Mouse (Mus musculus) limb, embryonic 12.5 days (tissue): ENCODE data around the gene Zfp771. TPM values are rescaled to one million over a fixed set of nuclear protein-coding genes. Genes with fewer than 3 reads are reported as not detected.
A peak's percentile ranks its signal among the peaks of the same experiment; 100 is the strongest.

ENCODE experiments used
- ATAC-seq: fragments of 200-750 bp; cut with Nextera tagmentation; 2 replicates; pipeline ENCODE4 v1.8.0; 2017; ENCODE audit warnings: low read depth, moderate TSS enrichment; ENCODE audit not compliant: insufficient number of reproducible peaks, insufficient read depth, low FRiP score, low TSS enrichment
- H3K27ac ChIP-seq: fragments of 300-500 bp; sonication (generic); 2 replicates; pipeline ENCODE4 v1.5.1; 2016; ENCODE audit warnings: mild to moderate bottlenecking, moderate library complexity
- H3K27me3 ChIP-seq: fragments of 300-500 bp; sonication (generic); 2 replicates; pipeline ENCODE4 v1.6.1; 2016; ENCODE audit warnings: mild to moderate bottlenecking, moderate library complexity
- H3K36me3 ChIP-seq: fragments of 300-500 bp; sonication (generic); 2 replicates; pipeline ENCODE4 v1.6.1; 2016; ENCODE audit warnings: mild to moderate bottlenecking, moderate library complexity
- H3K4me1 ChIP-seq: fragments of 300-500 bp; sonication (generic); replicated peaks from 2 replicates; pipeline ENCODE4 v1.6.1; 2016
- H3K4me2 ChIP-seq: fragments of 300-500 bp; sonication (generic); 2 replicates; pipeline ENCODE4 v1.6.1; 2016; ENCODE audit warnings: mild to moderate bottlenecking, moderate library complexity
- H3K4me3 ChIP-seq: fragments of 300-500 bp; sonication (generic); replicated peaks from 2 replicates; pipeline ENCODE4 v1.5.1; 2016; ENCODE audit warnings: mild to moderate bottlenecking
- H3K9ac ChIP-seq: fragments of 300-500 bp; sonication (generic); replicated peaks from 2 replicates; pipeline ENCODE4 v1.6.1; 2016; ENCODE audit warnings: mild to moderate bottlenecking, moderate library complexity
- H3K9me3 ChIP-seq: fragments of 300-500 bp; sonication (generic); 2 replicates; pipeline ENCODE4 v1.6.1; 2016; ENCODE audit warnings: mild to moderate bottlenecking, moderate library complexity
- WGBS: fragments of 180-500 bp; shearing (Covaris S2); methylation state at CpG from one replicate; pipeline ENCODE4 v1.1.7; 2016; 5-methylcytosine and 5-hydroxymethylcytosine counted together
- polyA plus RNA-seq: library from polyadenylated mRNA; unstranded; fragments of >200 nt; fragmentation: Nextera tagmentation; extraction: Ambion mirVana; gene quantifications from 2 replicates; pipeline ENCODE4 v1.2.1, GENCODE M21; 2016

The Zfp771 gene
- polyA plus RNA-seq, 1 experiment from 2014 or later: 84.1 TPM

DNA sequence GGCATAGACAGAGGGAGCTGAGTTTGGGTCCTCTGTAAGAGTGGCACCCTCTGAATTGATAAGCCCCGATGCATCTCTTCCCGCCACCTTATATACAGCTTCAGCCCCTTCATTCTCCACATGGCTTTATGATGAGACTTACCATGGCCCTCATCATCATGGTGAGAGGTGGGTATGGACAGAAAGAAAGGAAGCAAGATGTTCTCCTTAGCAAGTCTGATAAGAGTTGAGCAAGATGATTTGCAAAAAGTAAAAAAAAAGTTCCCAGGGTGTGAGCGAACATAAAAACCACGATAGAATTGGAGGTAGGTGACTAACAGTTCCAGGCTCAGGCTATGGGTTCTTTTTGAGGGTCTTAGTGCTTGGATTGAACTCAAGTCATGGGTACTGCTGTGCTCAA, 25.4 kb upstream of the Zfp771 start:
- ATAC-seq: no peak
- Histone ChIP-seq H3K36me3 (peaks cover 4% of the 10 kb centered on the region; the same call in 1 of the 2 replicates), H3K9me3 (no peaks in the 10 kb centered on the region), H3K4me1 (peaks cover 20% of the 10 kb centered on the region), H3K27me3 (peaks cover 10% of the 10 kb centered on the region; the same call in 1 of the 2 replicates), H3K4me3 (no peak overlapping the region), H3K9ac (no peak overlapping the region), H3K4me2 (no peak overlapping the region), H3K27ac (no peak overlapping the region)
- 89% methylated on average over 4 of the region's 4 CpGs for WGBS

DNA sequence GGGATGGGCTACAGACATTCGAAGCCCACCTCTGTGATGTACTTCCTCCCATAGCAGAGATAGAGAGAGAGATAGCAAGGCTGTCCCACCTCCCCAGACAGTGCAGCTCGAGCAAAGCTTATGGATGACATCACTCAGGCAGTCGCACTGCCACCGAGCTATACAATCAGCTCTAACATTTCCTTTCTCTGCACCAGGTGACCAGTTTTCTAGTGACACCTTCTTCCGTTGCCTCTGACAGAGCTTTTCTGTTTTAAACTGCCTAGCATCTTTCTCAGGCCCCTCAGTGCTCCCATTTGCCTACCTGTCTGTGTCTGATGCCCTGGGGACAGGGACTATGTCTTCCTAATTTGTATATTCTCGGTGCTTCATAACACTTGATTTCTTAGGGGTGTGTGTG, 23.6 kb upstream of the Zfp771 start:
- H3K36me3 ChIP-seq: peaks cover 5% of the 10 kb centered on the region; the same call in 1 of the 2 replicates
- 86% methylated on average over 6 of the region's 6 CpGs for WGBS
- no peak for ATAC-seq

DNA sequence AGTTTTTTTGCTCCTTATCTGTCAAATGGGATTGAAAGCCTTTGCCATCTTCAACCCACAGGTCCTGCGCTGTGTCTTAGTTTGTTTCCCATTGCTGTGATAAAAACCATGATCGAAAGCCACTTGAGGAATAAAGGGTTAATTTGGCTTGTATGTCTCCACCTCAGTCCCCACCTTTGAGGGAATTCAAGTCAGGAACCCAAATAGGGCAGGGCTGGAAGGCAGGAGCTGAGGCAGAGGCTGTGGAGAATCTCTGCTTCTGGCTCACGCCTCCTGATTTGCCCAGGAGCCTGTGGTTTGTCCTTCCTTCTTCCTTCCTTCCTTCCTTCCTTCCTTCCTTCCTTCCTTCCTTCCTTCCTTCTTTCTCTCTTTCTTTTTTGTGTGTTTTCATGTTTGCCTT, 21.0 kb upstream of the Zfp771 start:
- 92% methylated on average over 3 of the region's 3 CpGs for WGBS
- H3K4me1 ChIP-seq: no peaks in the 10 kb centered on the region

More for the DNA sequence above, 23.6 kb upstream of the Zfp771 start:
- Histone ChIP-seq H3K4me3 (no peak overlapping the region), H3K4me1 (peaks cover 2% of the 10 kb centered on the region; the same call in 1 of the 2 replicates), H3K27ac (no peak overlapping the region), H3K9ac (no peak overlapping the region), H3K9me3 (no peaks in the 10 kb centered on the region), H3K27me3 (no peaks in the 10 kb centered on the region), H3K4me2 (no peak overlapping the region)

DNA sequence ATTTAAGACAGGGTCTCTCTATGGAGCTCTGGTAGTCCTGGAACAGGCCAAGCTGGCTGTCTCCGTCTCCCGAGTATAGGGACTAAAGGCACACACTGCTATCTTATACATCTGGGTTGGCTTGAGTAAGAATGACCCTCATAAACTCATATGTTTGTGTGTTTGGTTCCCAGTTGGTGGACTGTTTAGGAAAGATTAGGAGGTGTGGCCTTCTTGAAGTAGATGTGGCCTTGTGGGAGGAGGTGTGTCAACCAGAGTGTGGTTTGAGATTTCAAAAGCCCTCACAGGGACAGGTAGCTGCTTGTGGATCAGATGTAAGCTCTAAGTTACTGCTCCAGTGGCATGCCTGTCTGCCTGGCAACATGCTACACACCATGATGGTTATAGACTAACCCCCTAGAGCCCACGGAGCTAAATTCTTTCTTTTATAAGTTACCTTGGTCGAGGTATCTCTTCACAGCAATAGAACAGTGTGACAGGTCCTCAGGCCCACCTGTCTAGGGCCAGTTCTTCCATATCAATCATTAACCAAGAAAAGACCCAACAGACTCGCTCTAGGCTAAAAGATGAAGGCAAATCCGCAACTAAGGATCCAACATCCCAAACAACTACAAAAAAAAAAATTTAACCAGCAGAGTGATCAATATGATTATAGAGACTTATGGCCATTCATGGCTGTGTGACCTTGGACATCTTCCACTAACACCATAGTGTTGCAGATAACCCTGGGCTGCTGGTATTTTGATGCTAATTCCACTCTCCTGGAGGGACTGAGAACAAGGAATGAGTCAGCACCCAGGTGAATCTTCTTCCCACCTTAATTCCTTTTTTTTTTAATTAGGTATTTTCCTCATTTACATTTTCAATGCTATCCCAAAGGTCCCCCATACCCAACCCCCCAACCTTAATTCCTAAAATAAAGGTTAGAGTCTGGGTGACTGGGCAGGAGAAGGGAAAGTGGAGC, 20.3 kb upstream of the Zfp771 start:
- Histone ChIP-seq H3K27ac (no peak overlapping the region), H3K36me3 (peaks cover 13% of the 10 kb centered on the region; the same call in 1 of the 2 replicates), H3K9me3 (no peaks in the 10 kb centered on the region), H3K4me2 (no peak overlapping the region), H3K4me3 (no peak overlapping the region), H3K9ac (no peak overlapping the region), H3K4me1 (no peaks in the 10 kb centered on the region), H3K27me3 (no peaks in the 10 kb centered on the region)
- ATAC-seq: no peak
- WGBS: 84% methylated on average over 6 of the region's 6 CpGs

More for the DNA sequence above, 21.0 kb upstream of the Zfp771 start:
- Histone ChIP-seq H3K36me3 (peaks cover 9% of the 10 kb centered on the region; the same call in 1 of the 2 replicates), H3K9me3 (no peaks in the 10 kb centered on the region), H3K27me3 (no peaks in the 10 kb centered on the region), H3K4me2 (no peak overlapping the region), H3K9ac (no peak overlapping the region), H3K27ac (no peak overlapping the region), H3K4me3 (no peak overlapping the region)
- ATAC-seq: no peak

DNA sequence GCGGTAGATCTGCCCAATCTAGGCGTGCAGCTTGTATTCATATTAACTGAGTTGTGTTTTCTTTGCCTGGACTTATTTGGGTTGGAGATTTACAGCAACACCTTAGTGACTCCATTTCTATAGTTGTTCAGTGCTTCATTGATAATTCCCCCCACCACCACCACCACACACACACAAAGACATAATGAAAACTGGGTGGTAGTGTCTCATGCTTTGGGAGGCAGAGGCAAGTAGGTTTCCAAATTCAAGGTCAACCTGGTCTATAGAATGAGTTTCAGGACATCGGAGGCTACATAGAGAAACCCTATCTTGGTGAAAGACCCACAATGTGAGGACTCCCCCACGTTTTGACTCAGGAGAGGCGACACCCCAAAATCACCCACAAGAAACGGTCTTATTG, 19.5 kb upstream of the Zfp771 start:
- H3K9ac ChIP-seq: no peak overlapping the region
- no peaks in the 10 kb centered on the region for H3K9me3 ChIP-seq
- no peaks in the 10 kb centered on the region for H3K27me3 ChIP-seq
- H3K4me3 ChIP-seq: no peak overlapping the region
- H3K36me3 ChIP-seq: peaks cover 21% of the 10 kb centered on the region
- no peak overlapping the region for H3K27ac ChIP-seq
- ATAC-seq: no peak
- no peak overlapping the region for H3K4me2 ChIP-seq
- H3K4me1 ChIP-seq: no peaks in the 10 kb centered on the region
- WGBS: 89% methylated on average over 6 of the region's 6 CpGs

DNA sequence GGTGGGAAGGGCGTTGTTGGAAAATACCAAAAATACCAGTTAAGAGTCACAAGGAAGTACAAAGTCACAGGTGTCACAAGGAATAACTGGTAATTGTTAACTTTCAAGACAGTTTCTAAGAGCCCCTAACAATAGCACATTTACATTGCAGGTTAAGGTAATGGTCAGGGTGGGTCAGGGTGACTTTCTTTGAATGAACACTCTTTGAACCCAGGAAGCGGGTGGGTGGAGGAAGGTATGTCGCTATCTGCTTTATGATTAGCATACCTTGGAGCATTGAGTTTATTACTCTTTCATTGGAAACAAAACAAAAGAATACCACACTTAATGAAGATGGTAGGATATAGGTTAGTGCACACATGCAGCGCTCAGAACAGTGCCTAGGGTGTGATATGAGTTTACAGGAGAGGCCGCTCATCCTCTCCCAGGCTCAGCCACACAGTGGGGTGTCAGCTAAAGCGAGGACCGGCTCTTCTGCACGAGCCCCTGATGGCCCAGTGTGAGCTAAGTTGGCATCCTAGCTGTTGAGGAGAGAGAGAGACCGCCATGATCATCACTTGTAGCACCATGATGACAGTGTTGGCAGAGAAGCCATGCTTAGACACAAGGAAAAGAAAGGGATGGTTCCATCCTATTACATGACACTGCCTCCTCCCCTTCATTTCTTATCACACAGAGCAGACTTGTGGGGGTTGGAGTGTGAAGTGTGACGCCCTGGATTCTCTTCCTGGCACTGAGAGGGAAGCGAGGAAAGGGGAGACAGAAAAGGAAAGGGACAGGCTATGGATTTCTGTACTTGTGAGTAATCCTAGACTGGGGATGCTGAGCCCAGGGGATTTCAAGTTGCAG, 18.7 kb upstream of the Zfp771 start:
- Histone ChIP-seq H3K4me2 (no peak overlapping the region), H3K27me3 (no peaks in the 10 kb centered on the region), H3K9me3 (no peaks in the 10 kb centered on the region), H3K36me3 (peaks cover 28% of the 10 kb centered on the region), H3K4me3 (no peak overlapping the region), H3K4me1 (peaks cover 6% of the 10 kb centered on the region), H3K9ac (no peak overlapping the region), H3K27ac (no peak overlapping the region)
- WGBS: 83% methylated on average over 11 of the region's 11 CpGs
- ATAC-seq: no peak

DNA sequence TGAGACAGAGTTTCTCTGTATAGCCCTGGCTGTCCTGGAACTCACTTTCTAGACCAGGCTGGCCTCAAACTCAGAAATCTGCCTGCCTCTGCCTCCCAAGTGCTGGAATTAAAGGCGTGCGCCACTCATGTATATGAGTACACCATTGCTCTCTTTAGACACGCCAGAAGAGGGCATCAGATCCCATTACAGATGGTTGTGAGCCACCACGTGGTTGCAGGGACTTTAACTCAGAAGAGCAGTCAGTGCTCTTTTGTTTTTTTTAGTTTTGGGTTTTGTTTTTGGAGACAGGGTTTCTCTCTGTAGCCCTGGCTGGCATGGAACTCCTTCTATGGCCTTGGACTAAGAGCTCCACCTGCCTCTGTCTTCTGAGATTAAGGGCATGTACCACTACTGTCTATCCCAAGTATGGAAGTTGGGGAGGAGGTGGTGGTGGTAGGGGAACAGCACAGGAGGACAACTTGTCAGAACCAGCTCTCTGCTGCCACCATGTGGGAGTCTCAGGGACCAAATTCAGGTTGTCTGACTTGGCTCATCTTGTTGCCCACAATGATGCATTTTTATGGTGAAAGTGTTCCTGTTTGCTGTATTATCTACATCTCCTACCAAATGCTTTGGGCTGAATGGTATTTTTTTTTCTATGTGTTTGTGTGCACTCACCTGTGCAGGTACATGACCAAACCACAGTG, 15.3 kb upstream of the Zfp771 start:
- 68% methylated on average over 4 of the region's 4 CpGs for WGBS
- H3K36me3 ChIP-seq: peaks cover 35% of the 10 kb centered on the region
- no peak for ATAC-seq

DNA sequence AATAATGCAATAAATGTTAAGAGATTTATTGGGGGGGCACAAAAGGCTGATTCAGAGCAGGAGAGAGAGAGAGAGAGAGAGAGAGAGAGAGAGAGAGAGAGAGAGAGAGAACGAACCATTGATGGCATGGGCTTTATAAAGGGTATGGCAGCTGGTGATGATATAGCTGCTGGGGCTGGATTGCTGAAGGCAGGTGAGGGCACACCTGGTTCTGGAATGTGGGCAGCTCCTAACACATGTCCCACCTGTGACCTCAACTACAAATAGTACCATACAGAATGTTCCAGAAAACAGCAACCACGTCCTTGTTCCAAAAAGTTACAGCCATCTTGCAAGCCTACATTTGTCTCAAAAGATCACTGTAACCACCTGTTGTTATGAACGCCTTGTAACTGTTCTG, 12.7 kb upstream of the Zfp771 start:
- Histone ChIP-seq H3K27me3 (no peaks in the 10 kb centered on the region), H3K36me3 (peaks cover 51% of the 10 kb centered on the region), H3K4me1 (peaks cover 28% of the 10 kb centered on the region), H3K4me3 (peak overlapping the region; percentile 90), H3K9ac (peak overlapping the region; percentile 96), H3K27ac (0 out of 2 replicates have a peak overlapping the region, but pooled peaks have one; percentile 99), H3K4me2 (peak overlapping the region; percentile 76), H3K9me3 (peaks cover 6% of the 10 kb centered on the region; the same call in 1 of the 2 replicates)
- 68% methylated on average over 3 of the region's 3 CpGs for WGBS
- no peak for ATAC-seq

More for the DNA sequence above, 15.3 kb upstream of the Zfp771 start:
- Histone ChIP-seq H3K27me3 (no peaks in the 10 kb centered on the region), H3K4me3 (no peak overlapping the region), H3K9me3 (no peaks in the 10 kb centered on the region), H3K27ac (no peak overlapping the region), H3K4me1 (peaks cover 19% of the 10 kb centered on the region), H3K4me2 (no peak overlapping the region), H3K9ac (no peak overlapping the region)

DNA sequence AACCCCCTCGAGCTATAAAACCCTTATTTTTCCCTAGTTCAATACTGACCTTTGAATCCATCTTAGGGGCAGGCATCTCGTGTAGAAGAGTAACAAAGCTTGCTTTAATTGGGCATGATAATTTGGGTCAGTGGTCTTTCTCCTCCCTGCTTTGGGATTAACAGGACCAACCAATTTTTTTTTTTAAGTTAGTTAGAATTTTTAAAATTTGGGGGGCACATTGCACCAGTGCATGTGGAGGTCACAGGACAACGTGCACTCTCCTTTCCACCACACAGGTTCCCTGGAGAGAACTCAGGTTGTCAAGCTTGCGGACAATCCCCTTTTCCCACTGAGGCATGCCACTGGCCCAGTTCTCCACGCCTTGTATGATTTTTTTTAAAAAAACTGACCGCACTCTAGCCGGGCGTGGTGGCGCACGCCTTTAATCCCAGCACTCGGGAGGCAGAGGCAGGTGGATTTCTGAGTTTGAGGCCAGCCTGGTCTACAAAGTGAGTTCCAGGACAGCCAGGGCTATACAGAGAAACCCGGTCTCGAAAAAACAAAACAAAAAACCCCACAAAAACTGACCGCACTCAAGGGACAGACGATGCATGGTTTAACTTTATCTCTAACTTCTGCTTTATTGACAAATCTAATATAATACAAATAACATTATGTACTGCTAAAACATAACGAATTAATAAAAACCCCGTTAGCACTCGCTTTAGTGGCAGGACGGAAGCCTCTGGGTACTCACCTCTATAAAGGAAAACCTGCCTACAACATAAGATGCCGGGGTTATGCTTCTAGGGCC, 12.1 kb upstream of the Zfp771 start:
- Histone ChIP-seq H3K9ac (peak overlapping the region; percentile 96), H3K36me3 (peaks cover 57% of the 10 kb centered on the region), H3K9me3 (peaks cover 6% of the 10 kb centered on the region; the same call in 1 of the 2 replicates), H3K27me3 (no peaks in the 10 kb centered on the region), H3K4me2 (peak overlapping the region; percentile 76), H3K27ac (peak overlapping the region; percentile 99), H3K4me1 (peaks cover 28% of the 10 kb centered on the region), H3K4me3 (peak overlapping the region; percentile 90)
- ATAC-seq: no peak
- WGBS: 13% methylated on average over 20 of the region's 20 CpGs
